Mouse (Mus musculus) forebrain, embryonic 13.5 days (tissue): ENCODE data around the gene Lipk. TPM values are rescaled to one million over a fixed set of nuclear protein-coding genes. Genes with fewer than 3 reads are reported as not detected.

Experiments used
- ATAC-seq: fragments of 200-750 bp; cut with Nextera tagmentation; 2 replicates; pipeline ENCODE4 v1.8.0; 2017
- H3K27ac ChIP-seq: fragments of 300-500 bp; sonication (generic); 2 replicates; pipeline ENCODE4 v1.5.1; 2015; ENCODE audit warnings: inconsistent platforms, mild to moderate bottlenecking, moderate library complexity
- H3K27me3 ChIP-seq: fragments of 300-500 bp; sonication (generic); 2 replicates; pipeline ENCODE4 v1.6.1; 2015; ENCODE audit warnings: mild to moderate bottlenecking, inconsistent platforms
- H3K36me3 ChIP-seq: fragments of 300-500 bp; sonication (generic); 2 replicates; pipeline ENCODE4 v1.6.1; 2015; ENCODE audit warnings: mild to moderate bottlenecking, inconsistent platforms; ENCODE audit not compliant: poor library complexity, severe bottlenecking
- H3K4me1 ChIP-seq: fragments of 300-500 bp; sonication (generic); 2 replicates; pipeline ENCODE4 v1.6.1; 2015; ENCODE audit warnings: inconsistent platforms
- H3K4me2 ChIP-seq: fragments of 300-500 bp; sonication (generic); 2 replicates; pipeline ENCODE4 v1.6.1; 2015; ENCODE audit warnings: inconsistent platforms, mild to moderate bottlenecking, moderate library complexity
- H3K4me3 ChIP-seq: fragments of 300-500 bp; sonication (generic); 2 replicates; pipeline ENCODE4 v1.5.1; 2015; ENCODE audit warnings: mild to moderate bottlenecking, inconsistent platforms
- H3K9ac ChIP-seq: fragments of 300-500 bp; sonication (generic); 2 replicates; pipeline ENCODE4 v1.6.1; 2015; ENCODE audit warnings: mild to moderate bottlenecking, inconsistent platforms
- H3K9me3 ChIP-seq: fragments of 300-500 bp; sonication (generic); replicated peaks from 2 replicates; pipeline ENCODE4 v1.6.1; 2016; ENCODE audit warnings: inconsistent platforms
- WGBS: fragments of 180-500 bp; shearing (Covaris S2); methylation state at CpG from one replicate; pipeline ENCODE4 v1.1.7; 2015; 5-methylcytosine and 5-hydroxymethylcytosine counted together
- microRNA-seq: library from miRNA; unstranded; fragments of <30 nt; microRNA quantifications from one replicate; pipeline ENCODE4, GENCODE M21; 2016
- polyA plus RNA-seq: library from polyadenylated mRNA; unstranded; fragments of >200 nt; fragmentation: Nextera tagmentation; extraction: Ambion mirVana; gene quantifications from 2 replicates; pipeline ENCODE4 v1.2.1, GENCODE M21; 2015

The Lipk gene
- polyA plus RNA-seq, 1 experiment from 2014 or later: not detected

- Histone ChIP-seq H3K9ac (no peak within 1 kb of the TSS), H3K9me3 (no peaks in the 10 kb centered on the region), H3K4me2 (no peak within 1 kb of the TSS), H3K27ac (no peak within 1 kb of the TSS), H3K27me3 (no peaks in the 10 kb centered on the region), H3K36me3 (no peaks in the 10 kb centered on the region), H3K4me1 (no peaks in the 10 kb centered on the region), H3K4me3 (no peak within 1 kb of the TSS)
- WGBS: 91% methylated on average over 9 of the region's 9 CpGs
- ATAC-seq: no peak
Measured at GRCm38 (mm10) chr19:34066779-34067472, 58.8 kb downstream of the Lipk start, which contains the start of gene Lipn. TSS of gene Lipn (plus strand) at chr19:34067358.

DNA sequence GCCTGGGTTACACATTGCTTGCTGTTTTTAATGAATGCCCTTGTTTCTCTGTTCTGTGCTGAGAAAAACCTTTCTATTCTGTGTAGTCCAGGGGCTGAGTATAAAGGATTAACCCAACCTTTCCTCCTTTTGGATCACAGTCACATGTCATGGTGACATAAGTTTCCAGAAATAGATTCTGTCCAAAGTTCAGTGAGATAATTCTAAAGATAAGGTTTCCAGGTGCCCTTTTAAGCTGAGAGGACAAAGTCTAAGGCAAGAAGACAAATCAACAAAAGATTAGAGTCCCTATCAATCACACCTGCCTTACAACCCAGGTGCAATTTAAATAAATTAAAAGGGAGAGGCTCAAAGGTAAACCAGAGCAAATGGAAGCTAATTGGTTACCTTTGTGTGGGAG is 66.1 kb downstream of the Lipk start:
- H3K27me3 ChIP-seq: no peaks in the 10 kb centered on the region
- H3K36me3 ChIP-seq: no peaks in the 10 kb centered on the region
- no peak overlapping the region for H3K9ac ChIP-seq
- no peak overlapping the region for H3K27ac ChIP-seq
- no peak overlapping the region for H3K4me3 ChIP-seq
- ATAC-seq: no peak
- no peaks in the 10 kb centered on the region for H3K9me3 ChIP-seq
- no peaks in the 10 kb centered on the region for H3K4me1 ChIP-seq
- H3K4me2 ChIP-seq: no peak overlapping the region

GRCm38 (mm10) chr19:34078130-34078529 is 70.0 kb downstream of the Lipk start:
- Histone ChIP-seq H3K4me1 (no peaks in the 10 kb centered on the region), H3K27ac (no peak overlapping the region), H3K36me3 (no peaks in the 10 kb centered on the region), H3K4me2 (no peak overlapping the region), H3K9me3 (no peaks in the 10 kb centered on the region), H3K4me3 (no peak overlapping the region), H3K27me3 (no peaks in the 10 kb centered on the region), H3K9ac (no peak overlapping the region)
- 88% methylated on average over 2 of the region's 2 CpGs for WGBS
- ATAC-seq: no peak

GRCm38 (mm10) chr19:34089011-34089680 is 81.1 kb downstream of the Lipk start:
- Histone ChIP-seq H3K9me3 (no peaks in the 10 kb centered on the region), H3K4me3 (no peak overlapping the region), H3K27ac (no peak overlapping the region), H3K4me1 (no peaks in the 10 kb centered on the region), H3K9ac (no peak overlapping the region), H3K27me3 (no peaks in the 10 kb centered on the region), H3K36me3 (no peaks in the 10 kb centered on the region), H3K4me2 (no peak overlapping the region)
- ATAC-seq: no peak
- WGBS: 86% methylated on average over 3 of the region's 3 CpGs

DNA sequence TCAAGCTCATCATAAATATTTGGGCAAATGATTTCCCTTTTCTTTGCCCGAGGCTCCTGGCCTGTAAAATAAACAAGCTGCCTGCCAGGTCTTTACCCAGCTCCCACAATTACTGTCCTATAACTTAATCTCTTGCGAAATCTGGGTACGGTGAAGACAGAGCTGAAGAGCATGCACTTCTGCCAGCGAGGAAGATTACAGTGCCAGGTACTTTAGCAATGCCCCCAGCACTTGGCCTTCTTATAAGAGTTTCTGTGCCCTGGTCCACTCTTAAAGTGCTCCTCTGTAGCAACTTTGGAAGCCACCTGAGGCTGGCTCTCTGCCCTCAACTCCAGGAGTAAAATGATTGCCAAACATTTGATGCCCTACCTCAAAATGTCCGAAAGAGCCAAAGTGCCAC is 87.3 kb downstream of the Lipk start:
- H3K4me3 ChIP-seq: no peak overlapping the region
- WGBS: 90% methylated on average over 5 of the region's 5 CpGs
- H3K4me2 ChIP-seq: no peak overlapping the region
- no peaks in the 10 kb centered on the region for H3K4me1 ChIP-seq
- no peaks in the 10 kb centered on the region for H3K36me3 ChIP-seq
- no peaks in the 10 kb centered on the region for H3K27me3 ChIP-seq
- ATAC-seq: no peak
- H3K27ac ChIP-seq: no peak overlapping the region
- H3K9me3 ChIP-seq: no peaks in the 10 kb centered on the region
- H3K9ac ChIP-seq: no peak overlapping the region

- Histone ChIP-seq H3K9ac (no peak overlapping the region), H3K4me2 (no peak overlapping the region), H3K27me3 (no peaks in the 10 kb centered on the region), H3K36me3 (no peaks in the 10 kb centered on the region), H3K9me3 (no peaks in the 10 kb centered on the region), H3K4me1 (no peaks in the 10 kb centered on the region), H3K27ac (no peak overlapping the region), H3K4me3 (no peak overlapping the region)
- WGBS: 85% methylated on average over 1 of the region's 1 CpGs
- no peak for ATAC-seq
Measured at GRCm38 (mm10) chr19:34096228-34096627, 88.1 kb downstream of the Lipk start.

Small RNAs within 50 kb of the gene (microRNA-seq; reads per million reads assigned to microRNA genes)
- gene Gm23334: not detected

Other genes with a start within 250 kb of the Lipk start
- gene Lipo3, start 246.3 kb upstream of the Lipk start, polyA plus RNA-seq: 10.0 and 10.5 TPM in 2 replicates
- not detected in 2 replicates for gene Lipo1, start 220.8 kb upstream of the Lipk start, polyA plus RNA-seq
- not detected in 2 replicates for gene Lipf, start 47.1 kb upstream of the Lipk start, polyA plus RNA-seq
- gene Lipn, start 59.1 kb downstream of the Lipk start, polyA plus RNA-seq: not detected in 2 replicates
- not detected in 2 replicates for gene Lipm, start 92.6 kb downstream of the Lipk start, polyA plus RNA-seq
- gene Ankrd22, start 157.8 kb downstream of the Lipk start, polyA plus RNA-seq: not detected in 2 replicates
- 2.9 and 3.8 TPM in 2 replicates for gene Stambpl1, start 183.9 kb downstream of the Lipk start, polyA plus RNA-seq
- 4.4 and 6.2 TPM in 2 replicates for gene Acta2, start 247.3 kb downstream of the Lipk start, polyA plus RNA-seq